Mouse (Mus musculus) heart, embryonic 14.5 days (tissue): ENCODE measurements around the gene C2. TPM values are rescaled to one million over a fixed set of nuclear protein-coding genes. Genes with fewer than 3 reads are reported as not detected.

Source experiments
- ATAC-seq: fragments of 200-750 bp; cut with Nextera tagmentation; 2 replicates; pipeline ENCODE4 v1.8.0; 2017; ENCODE audit warnings: low read depth, moderate TSS enrichment; ENCODE audit not compliant: insufficient number of reproducible peaks, insufficient read depth, low FRiP score
- H3K27ac ChIP-seq, 2 experiments: fragments of 200-500 bp in 1 of 2; fragments of 300-500 bp in 1 of 2; sonication (generic) in 1 of 2; replicated peaks in 1 of 2; 2 replicates each; pipeline ENCODE4 v1.5.1; 2012 to 2014; ENCODE audit warnings: low read depth in 2 of 2, low read length in 2 of 2, control low read depth in 1 of 2, mild to moderate bottlenecking in 1 of 2, mixed read lengths in 1 of 2; ENCODE audit not compliant: control insufficient read depth in 1 of 2, insufficient read depth in 1 of 2
- H3K27me3 ChIP-seq: fragments of 300-500 bp; sonication (generic); 2 replicates; pipeline ENCODE4 v1.6.1; 2014; ENCODE audit warnings: mild to moderate bottlenecking, low read length, control low read depth; ENCODE audit not compliant: control insufficient read depth, insufficient read depth
- H3K36me3 ChIP-seq: fragments of 300-500 bp; sonication (generic); 2 replicates; pipeline ENCODE4 v1.6.1; 2014; ENCODE audit warnings: mild to moderate bottlenecking, control low read depth, low read length, mixed read lengths; ENCODE audit not compliant: control insufficient read depth, insufficient read depth
- H3K4me1 ChIP-seq, 2 experiments: fragments of 200-500 bp in 1 of 2; fragments of 300-500 bp in 1 of 2; sonication (generic) in 1 of 2; 2 replicates each; pipeline ENCODE4 v1.6.1; 2012 to 2014; ENCODE audit warnings: low read length in 2 of 2, control low read depth in 1 of 2, mixed read lengths in 1 of 2; ENCODE audit not compliant: control insufficient read depth in 2 of 2, insufficient read depth in 2 of 2
- H3K4me2 ChIP-seq: fragments of 300-500 bp; sonication (generic); 2 replicates; pipeline ENCODE4 v1.6.1; 2014; ENCODE audit warnings: mild to moderate bottlenecking, low read length
- H3K4me3 ChIP-seq, 2 experiments: fragments of 200-500 bp in 1 of 2; fragments of 300-500 bp in 1 of 2; sonication (generic) in 1 of 2; 2 replicates each; pipeline ENCODE4 v1.5.1; 2012 to 2014; ENCODE audit warnings: low read length in 2 of 2, mild to moderate bottlenecking in 2 of 2, control low read depth in 1 of 2, low read depth in 1 of 2, moderate library complexity in 1 of 2; ENCODE audit not compliant: control insufficient read depth in 1 of 2, insufficient read depth in 1 of 2
- H3K9ac ChIP-seq: fragments of 300-500 bp; sonication (generic); 2 replicates; pipeline ENCODE4 v1.6.1; 2014; ENCODE audit warnings: mild to moderate bottlenecking, low read length
- H3K9me3 ChIP-seq: fragments of 300-500 bp; sonication (generic); 2 replicates; pipeline ENCODE4 v1.6.1; 2016; ENCODE audit warnings: low read length, control low read depth; ENCODE audit not compliant: control insufficient read depth
- WGBS: fragments of 180-500 bp; shearing (Covaris S2); extraction: QIAGEN DNeasy Blood & Tissue Kit; methylation state at CpG from one replicate; pipeline ENCODE4 v1.1.7; 2014; 5-methylcytosine and 5-hydroxymethylcytosine counted together
- polyA plus RNA-seq: library from polyadenylated mRNA; unstranded; fragments of >200 nt; fragmentation: Nextera tagmentation; extraction: Ambion mirVana; gene quantifications from 2 replicates; pipeline ENCODE4 v1.2.1, GENCODE M21; 2014

The C2 gene
- polyA plus RNA-seq, 1 experiment from 2014 or later: 1.2 TPM

DNA sequence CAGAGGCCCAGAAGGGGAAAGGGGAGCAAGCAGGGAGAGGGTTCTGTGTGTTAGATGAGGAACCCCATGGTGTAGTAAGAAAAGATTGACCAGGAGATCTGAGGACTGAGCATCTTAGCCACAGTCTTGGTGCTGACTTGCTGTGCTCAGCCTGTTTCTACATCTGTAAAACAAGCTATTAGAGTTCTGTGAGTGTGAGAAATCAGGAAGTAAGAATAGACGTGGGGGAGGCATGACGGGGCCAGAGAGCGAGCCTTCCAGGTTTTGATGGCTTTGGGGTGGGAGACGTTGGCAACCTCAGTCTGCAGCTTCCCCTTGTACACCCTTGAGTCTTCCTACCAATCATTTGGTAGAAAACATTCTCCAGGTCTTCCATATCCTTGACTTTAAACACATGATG, 39.4 kb downstream of the C2 start:
- H3K4me3 ChIP-seq: no peak overlapping the region
- H3K36me3 ChIP-seq: peaks cover 40% of the 10 kb centered on the region
- 75% methylated on average over 4 of the region's 4 CpGs for WGBS
- H3K4me2 ChIP-seq: no peak overlapping the region
- H3K9ac ChIP-seq: no peak overlapping the region
- H3K4me1 ChIP-seq: no peaks in the 10 kb centered on the region
- no peak for ATAC-seq
- H3K27me3 ChIP-seq: peaks cover 10% of the 10 kb centered on the region; the same call in 1 of the 2 replicates
- H3K9me3 ChIP-seq: no peaks in the 10 kb centered on the region
- no peak overlapping the region for H3K27ac ChIP-seq

DNA sequence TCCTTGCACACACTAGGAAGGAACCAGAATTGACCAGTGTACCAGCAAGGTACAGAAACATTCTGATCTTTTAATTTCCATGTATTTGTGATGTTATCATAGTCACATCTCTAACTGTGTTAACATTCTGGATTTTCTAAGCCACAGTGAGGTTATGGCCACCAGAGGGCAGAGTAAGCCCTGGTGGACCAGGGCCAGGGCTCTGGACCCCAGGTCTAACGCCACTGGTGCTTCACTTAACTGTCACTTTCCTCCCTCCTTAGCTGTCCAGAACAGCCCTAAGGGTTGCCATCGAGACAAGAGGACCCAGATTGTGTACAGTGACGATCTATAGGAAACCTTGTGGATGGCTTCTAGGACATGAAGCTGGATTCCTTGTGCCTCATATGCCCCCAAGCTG, 42.2 kb downstream of the C2 start:
- Histone ChIP-seq H3K27me3 (no peaks in the 10 kb centered on the region), H3K9ac (no peak overlapping the region), H3K4me3 (no peak overlapping the region), H3K9me3 (no peaks in the 10 kb centered on the region), H3K36me3 (peaks cover 56% of the 10 kb centered on the region), H3K4me1 (peaks cover 3 to 8% of the 10 kb centered on the region in 2 experiments), H3K4me2 (no peak overlapping the region), H3K27ac (no peak overlapping the region)
- ATAC-seq: no peak
- 29% methylated on average over 3 of the region's 3 CpGs for whole genome bisulfite sequencing

DNA sequence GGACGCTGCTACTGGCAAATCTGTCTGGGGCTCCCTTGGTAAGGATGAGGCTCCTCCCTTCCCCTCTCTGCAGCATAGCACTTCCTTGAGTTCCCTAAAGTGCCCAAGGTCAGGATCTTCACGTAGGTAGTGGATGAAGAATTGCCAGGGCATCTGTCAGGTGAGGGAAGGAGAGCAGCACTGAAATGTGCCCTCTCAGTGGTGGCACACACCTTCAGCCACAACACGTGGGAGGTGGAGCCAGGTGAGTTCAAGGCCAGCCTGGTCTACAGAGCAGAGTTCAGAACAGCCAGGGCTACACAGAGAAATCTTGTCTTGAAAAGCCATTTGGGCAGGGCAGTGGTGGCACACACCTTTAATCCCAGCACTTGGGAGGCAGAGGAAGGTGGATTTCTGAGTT, 43.3 kb downstream of the C2 start:
- Histone ChIP-seq H3K36me3 (peaks cover 56% of the 10 kb centered on the region), H3K27ac (no peak overlapping the region), H3K27me3 (no peaks in the 10 kb centered on the region), H3K9me3 (no peaks in the 10 kb centered on the region), H3K4me1 (peaks cover 5 to 11% of the 10 kb centered on the region in 2 experiments), H3K4me2 (no peak overlapping the region), H3K9ac (no peak overlapping the region), H3K4me3 (no peak overlapping the region)
- ATAC-seq: no peak
- WGBS: 74% methylated on average over 3 of the region's 3 CpGs

DNA sequence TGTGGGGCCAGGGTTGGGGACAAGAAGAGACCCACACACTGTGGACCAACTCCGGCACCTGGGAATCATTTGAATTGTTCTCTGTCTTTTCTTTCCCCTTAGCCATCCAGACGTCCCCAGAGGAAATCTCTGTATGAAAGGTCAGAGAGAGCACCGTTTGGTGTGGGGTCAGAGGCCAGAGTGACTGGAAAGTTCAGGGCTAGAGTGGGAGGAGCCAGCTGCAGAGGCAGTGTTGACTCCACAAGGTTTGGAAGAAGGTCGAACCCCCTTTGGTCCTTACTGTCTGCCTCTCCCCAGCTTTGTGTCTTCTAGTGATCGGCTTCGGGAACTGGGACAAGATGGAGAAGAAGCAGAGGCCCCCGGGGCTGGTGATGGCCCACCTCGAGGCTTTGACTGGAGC, 44.6 kb downstream of the C2 start:
- Histone ChIP-seq H3K4me1 (peaks cover 5 to 16% of the 10 kb centered on the region in 2 experiments), H3K27me3 (no peaks in the 10 kb centered on the region), H3K4me2 (no peak overlapping the region), H3K9ac (no peak overlapping the region), H3K4me3 (no peak overlapping the region), H3K27ac (no peak overlapping the region), H3K36me3 (peaks cover 56% of the 10 kb centered on the region), H3K9me3 (no peaks in the 10 kb centered on the region)
- WGBS: 80% methylated on average over 8 of the region's 8 CpGs
- no peak for ATAC-seq

DNA sequence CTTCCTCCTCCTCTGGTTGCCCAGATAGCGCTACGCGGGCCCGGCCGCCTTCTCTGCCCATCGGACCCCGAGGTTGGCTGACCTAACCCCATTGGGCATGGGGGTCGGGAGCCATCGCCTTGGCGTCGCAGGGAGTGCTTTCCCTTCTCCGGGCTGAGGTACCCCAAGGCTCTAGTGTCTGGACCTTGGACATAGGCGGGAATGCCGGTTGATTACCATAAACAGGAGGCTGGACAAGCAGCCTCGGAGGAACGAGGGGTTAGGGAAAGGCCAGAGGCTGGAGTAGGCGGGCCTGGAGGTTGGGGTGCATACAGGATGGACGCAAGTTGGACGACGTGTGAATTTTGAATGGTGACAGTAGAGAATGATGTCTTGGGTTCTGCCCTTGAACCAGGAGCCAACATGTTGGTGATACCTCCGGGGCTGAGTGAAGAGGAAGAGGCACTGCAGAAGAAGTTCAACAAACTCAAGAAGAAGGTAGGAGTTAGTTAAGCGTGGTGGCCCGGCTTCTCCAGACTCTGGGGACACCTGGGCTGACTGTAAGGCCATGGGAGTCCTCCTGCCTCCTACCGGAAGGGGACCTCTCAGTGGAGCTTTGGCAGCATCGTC, 47.4 kb downstream of the C2 start:
- Histone ChIP-seq H3K9me3 (no peaks in the 10 kb centered on the region), H3K4me2 (peak overlapping the region; percentile 94), H3K9ac (peak overlapping the region; percentile 80), H3K4me3 (peak overlapping the region; percentile 65 to 79), H3K27me3 (no peaks in the 10 kb centered on the region), H3K27ac (0 out of 4 replicates have a peak overlapping the region, but pooled peaks of 1 of the 2 experiments have one; percentile 2), H3K4me1 (peaks cover 5 to 16% of the 10 kb centered on the region in 2 experiments), H3K36me3 (peaks cover 62% of the 10 kb centered on the region)
- no peak for ATAC-seq
- WGBS: 1% methylated on average over 25 of the region's 25 CpGs

DNA sequence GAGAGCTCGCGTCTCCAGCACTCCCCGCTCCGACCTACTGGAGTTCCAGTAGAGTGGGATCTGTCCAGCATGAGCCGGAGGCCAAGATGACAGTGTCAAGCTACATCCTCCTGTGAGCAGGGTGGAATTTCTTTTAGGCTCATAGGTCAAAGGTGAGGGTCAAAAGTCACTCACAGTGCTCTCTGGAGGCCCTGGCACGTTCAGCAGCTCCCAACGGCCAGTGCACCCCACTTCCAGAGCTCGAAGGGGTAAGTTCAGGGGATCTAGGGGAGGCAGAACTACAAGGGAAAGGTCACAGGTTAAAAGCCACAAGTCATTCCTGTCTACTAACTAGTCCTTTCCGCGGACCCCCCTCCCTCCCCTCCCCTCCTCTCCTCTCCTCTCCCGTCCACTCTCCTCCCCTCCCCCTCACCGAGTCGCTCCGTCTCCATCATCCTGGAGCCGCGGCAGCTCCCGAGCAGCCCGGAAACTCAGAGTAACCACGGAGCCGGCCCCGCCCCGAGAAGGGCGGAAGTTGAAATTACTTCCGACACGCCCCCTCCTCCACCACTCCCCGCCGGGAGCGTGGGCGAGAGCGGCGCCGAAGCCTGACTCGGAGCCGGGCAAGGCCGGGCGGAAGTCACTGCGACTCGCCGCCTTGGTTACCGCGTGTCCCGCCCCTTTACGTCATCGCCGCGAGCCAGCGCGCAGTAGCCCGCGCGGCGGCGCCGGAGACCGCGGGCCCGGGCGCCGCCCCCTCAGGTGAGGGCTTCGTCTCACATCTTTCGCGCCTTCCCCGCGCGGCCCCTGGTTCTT, 48.1 kb downstream of the C2 start, which contains the start of the genes Skiv2l and Nelfe:
Skiv2l (minus strand) TSS at position 489 of the 795 bp plus-strand sequence.
Nelfe (plus strand) TSS at position 670 of the 795 bp plus-strand sequence.
- WGBS: under 1% methylated on average over 61 of the region's 65 CpGs
- peak; percentile 95 for ATAC-seq
- H3K4me1 ChIP-seq: peaks cover 5 to 16% of the 10 kb centered on the region in 2 experiments
- H3K27me3 ChIP-seq: no peaks in the 10 kb centered on the region
- peak within 1 kb of the TSS in 1 of 2 experiments; percentile 2; a peak in 1 of 4 replicates for H3K27ac ChIP-seq
- H3K4me2 ChIP-seq: peak within 1 kb of the TSS; percentile 94
- H3K9me3 ChIP-seq: no peaks in the 10 kb centered on the region
- peaks cover 62% of the 10 kb centered on the region for H3K36me3 ChIP-seq
- H3K9ac ChIP-seq: peak within 1 kb of the TSS; percentile 80
- peak within 1 kb of the TSS; percentile 65 to 79 for H3K4me3 ChIP-seq

DNA sequence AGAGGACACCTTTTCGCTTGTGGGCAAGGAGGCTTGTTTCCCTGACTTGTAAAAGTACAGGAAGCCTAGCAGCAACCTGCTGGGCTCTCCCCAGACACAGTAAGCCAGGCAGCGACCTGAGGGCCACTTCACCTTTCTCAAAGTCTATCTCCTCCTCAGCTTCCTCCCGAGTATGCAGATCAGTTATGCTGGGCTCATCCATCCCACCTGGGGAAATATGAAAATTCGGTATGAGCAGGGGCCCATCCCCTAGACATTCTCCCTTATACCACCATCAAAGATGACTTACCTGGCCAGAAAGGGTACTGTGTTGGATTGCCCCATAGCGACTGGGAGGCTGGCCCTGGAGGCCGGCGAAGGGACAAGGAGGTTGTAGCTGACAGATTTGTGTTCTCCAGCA, 50.5 kb downstream of the C2 start:
- no peak overlapping the region for H3K4me2 ChIP-seq
- peaks cover 5 to 16% of the 10 kb centered on the region in 2 experiments for H3K4me1 ChIP-seq
- peaks cover 63% of the 10 kb centered on the region for H3K36me3 ChIP-seq
- H3K27ac ChIP-seq: no peak overlapping the region
- WGBS: 86% methylated on average over 7 of the region's 7 CpGs
- ATAC-seq: no peak
- no peak overlapping the region for H3K4me3 ChIP-seq
- H3K9me3 ChIP-seq: no peaks in the 10 kb centered on the region
- no peak overlapping the region for H3K9ac ChIP-seq
- no peaks in the 10 kb centered on the region for H3K27me3 ChIP-seq
